Mouse (Mus musculus): ENCODE data around the gene Dock3. TPM values are rescaled to one million over a fixed set of nuclear protein-coding genes. Genes with fewer than 3 reads are reported as not detected.
"Not testable (repeated sequence)": the region's sequence is repeated elsewhere in the genome, so short reads cannot be mapped to it uniquely, and the experiment has no call there.

The Dock3 gene
- polyA plus RNA-seq, 1 experiment from 2014 or later, result 0.60 TPM

DNA sequence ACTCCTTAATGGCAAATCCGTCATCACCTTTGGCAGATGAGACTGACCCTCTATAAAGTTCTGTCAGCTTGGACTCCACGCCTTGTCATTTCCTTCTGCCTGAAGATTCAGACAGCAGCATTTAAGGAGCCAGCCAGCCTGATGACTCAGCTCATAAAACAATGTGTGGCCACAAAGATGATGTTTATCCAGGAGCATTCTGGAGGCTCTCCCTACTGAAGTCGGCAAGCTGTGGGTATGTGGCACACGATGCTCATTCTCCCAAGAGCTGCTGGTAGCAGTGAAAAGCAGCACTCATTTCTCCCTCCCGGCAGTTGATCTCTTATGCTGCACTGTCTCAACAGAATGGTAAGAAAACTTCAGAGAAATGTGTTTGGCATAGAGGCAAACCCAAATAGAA is 3.6 kb upstream of the Dock3 start:
- no peaks in the 10 kb centered on the region for H3K9me3 ChIP-seq (ENCODE audit: control insufficient read depth)
- H3K27ac ChIP-seq (ENCODE audit: low read depth, low read length), result no peak overlapping the region
- H3K4me3 ChIP-seq (ENCODE audit: low read depth, low read length), result no peak overlapping the region
- no peaks in the 10 kb centered on the region for H3K36me3 ChIP-seq (ENCODE audit: control insufficient read depth, insufficient read depth)
- no peaks in the 10 kb centered on the region for H3K4me1 ChIP-seq (replicated peaks; ENCODE audit: control insufficient read depth, insufficient read depth, low read length)
- 35% methylated on average over 5 of the region's 5 CpGs for WGBS
- no peak for ATAC-seq
- no peak overlapping the region for H3K9ac ChIP-seq (ENCODE audit: low read depth, low read length)
- no peak for TF ChIP-seq CTCF (IDR thresholded peaks at IDR 0.05; ENCODE audit: low read depth)
- no peak overlapping the region for H3K4me2 ChIP-seq (replicated peaks; ENCODE audit: low read depth)
- H3K27me3 ChIP-seq (replicated peaks; ENCODE audit: control insufficient read depth, insufficient read depth, low read length), result peaks cover 79% of the 10 kb centered on the region

- Histone ChIP-seq H3K9me3 (ENCODE audit: control insufficient read depth) (no peaks in the 10 kb centered on the region), H3K4me3 (ENCODE audit: low read depth, low read length) (peak overlapping the region; percentile 59), H3K9ac (ENCODE audit: low read depth, low read length) (no peak overlapping the region), H3K36me3 (ENCODE audit: control insufficient read depth, insufficient read depth) (no peaks in the 10 kb centered on the region), H3K4me2 (replicated peaks; ENCODE audit: low read depth) (peak overlapping the region; percentile 95), H3K27ac (ENCODE audit: low read depth, low read length) (no peak overlapping the region), H3K27me3 (replicated peaks; ENCODE audit: control insufficient read depth, insufficient read depth, low read length) (peaks cover 85% of the 10 kb centered on the region), H3K4me1 (replicated peaks; ENCODE audit: control insufficient read depth, insufficient read depth, low read length) (no peaks in the 10 kb centered on the region)
- no peak for TF ChIP-seq CTCF (IDR thresholded peaks at IDR 0.05; ENCODE audit: low read depth)
- WGBS, result 24% methylated on average over 9 of the region's 9 CpGs
- ATAC-seq, result no peak
These were observed 431 bp upstream of the Dock3 start for GRCm38 (mm10) chr9:107232140-107232539.

DNA sequence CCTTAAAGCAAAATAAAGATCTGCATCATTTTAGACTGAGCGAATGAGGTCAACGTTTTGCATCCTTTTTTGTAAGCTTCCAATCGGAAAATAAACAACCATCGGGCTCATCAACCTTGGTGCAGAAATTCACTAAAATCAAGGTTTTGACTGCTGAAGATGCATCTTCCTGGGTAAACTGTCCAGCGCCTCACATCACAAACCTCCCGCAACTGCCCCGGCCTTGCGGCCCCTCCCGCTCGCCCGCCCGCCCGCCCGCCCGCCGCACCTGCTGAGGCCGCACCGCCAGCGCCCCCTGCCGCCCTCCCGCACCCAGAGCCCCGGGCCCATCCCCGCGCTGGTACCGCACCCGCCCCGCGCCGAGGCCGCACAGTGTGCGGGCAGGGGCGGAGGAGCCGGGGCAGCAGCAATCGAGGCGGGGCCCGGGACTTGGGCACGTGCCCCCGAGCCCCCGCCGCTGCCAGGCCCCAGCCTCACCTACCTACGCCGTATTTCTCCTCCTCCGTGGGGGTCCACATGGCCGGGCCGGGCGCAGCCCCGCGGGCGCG is 644 bp downstream of the Dock3 start:
- 4% methylated on average over 42 of the region's 50 CpGs for WGBS
- Histone ChIP-seq H3K27ac (ENCODE audit: low read depth, low read length) (no peak overlapping the region), H3K9me3 (ENCODE audit: control insufficient read depth) (no peaks in the 10 kb centered on the region), H3K4me1 (replicated peaks; ENCODE audit: control insufficient read depth, insufficient read depth, low read length) (no peaks in the 10 kb centered on the region), H3K4me3 (ENCODE audit: low read depth, low read length) (peak overlapping the region; percentile 59), H3K36me3 (ENCODE audit: control insufficient read depth, insufficient read depth) (no peaks in the 10 kb centered on the region), H3K9ac (ENCODE audit: low read depth, low read length) (0 out of 2 replicates have a peak overlapping the region, but pooled peaks have one; percentile 1), H3K27me3 (replicated peaks; ENCODE audit: control insufficient read depth, insufficient read depth, low read length) (peaks cover 84% of the 10 kb centered on the region), H3K4me2 (replicated peaks; ENCODE audit: low read depth) (peak overlapping the region; percentile 95)
- TF ChIP-seq CTCF (IDR thresholded peaks at IDR 0.05; ENCODE audit: low read depth), result peak; percentile 26; the same call in 1 of the 2 replicates
- ATAC-seq, result no peak

GRCm38 (mm10) chr9:107224597-107224996 is 7.1 kb downstream of the Dock3 start:
- peaks cover 23% of the 10 kb centered on the region for H3K27me3 ChIP-seq (replicated peaks; ENCODE audit: control insufficient read depth, insufficient read depth, low read length)
- TF ChIP-seq CTCF (IDR thresholded peaks at IDR 0.05; ENCODE audit: low read depth), result no peak
- H3K9ac ChIP-seq (ENCODE audit: low read depth, low read length), result no peak overlapping the region
- H3K4me1 ChIP-seq (replicated peaks; ENCODE audit: control insufficient read depth, insufficient read depth, low read length), result no peaks in the 10 kb centered on the region
- WGBS, result 74% methylated on average over 1 of the region's 1 CpGs
- no peaks in the 10 kb centered on the region for H3K9me3 ChIP-seq (ENCODE audit: control insufficient read depth)
- no peaks in the 10 kb centered on the region for H3K36me3 ChIP-seq (ENCODE audit: control insufficient read depth, insufficient read depth)
- ATAC-seq, result no peak
- H3K4me3 ChIP-seq (ENCODE audit: low read depth, low read length), result no peak overlapping the region
- no peak overlapping the region for H3K27ac ChIP-seq (ENCODE audit: low read depth, low read length)
- no peak overlapping the region for H3K4me2 ChIP-seq (replicated peaks; ENCODE audit: low read depth)

- not testable (repeated sequence) for H3K27me3 ChIP-seq (replicated peaks; ENCODE audit: control insufficient read depth, insufficient read depth, low read length); H3K4me1 ChIP-seq (replicated peaks; ENCODE audit: control insufficient read depth, insufficient read depth, low read length); H3K9ac ChIP-seq (ENCODE audit: low read depth, low read length); H3K36me3 ChIP-seq (ENCODE audit: control insufficient read depth, insufficient read depth); H3K4me2 ChIP-seq (replicated peaks; ENCODE audit: low read depth); H3K9me3 ChIP-seq (ENCODE audit: control insufficient read depth); H3K4me3 ChIP-seq (ENCODE audit: low read depth, low read length); ATAC-seq; H3K27ac ChIP-seq (ENCODE audit: low read depth, low read length)
- 84% methylated on average over 1 of the region's 1 CpGs for WGBS
These were observed 56.9 kb downstream of the Dock3 start for GRCm38 (mm10) chr9:107174831-107175230.

DNA sequence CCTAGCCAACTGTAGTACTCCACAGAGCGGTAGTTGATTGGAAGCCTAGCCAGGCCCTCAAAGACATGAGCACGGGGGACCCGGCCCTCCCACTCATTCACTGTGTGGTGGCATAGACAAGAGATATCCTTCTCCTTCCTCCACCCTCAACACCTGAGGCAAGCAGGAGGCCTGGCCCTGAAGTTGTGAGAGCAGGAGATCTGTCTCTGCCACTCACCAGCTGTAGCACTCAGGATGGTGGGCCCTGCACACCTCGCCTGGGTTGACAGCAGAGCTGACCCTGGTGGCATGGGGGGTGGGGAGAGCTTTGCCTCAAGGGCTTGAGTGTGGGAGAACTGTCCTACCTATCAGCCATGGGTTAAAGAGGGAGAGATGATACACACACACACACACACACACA is 65.9 kb downstream of the Dock3 start:
- Histone ChIP-seq H3K4me2 (replicated peaks; ENCODE audit: low read depth) (no peak overlapping the region), H3K4me1 (replicated peaks; ENCODE audit: control insufficient read depth, insufficient read depth, low read length) (no peaks in the 10 kb centered on the region), H3K9me3 (ENCODE audit: control insufficient read depth) (no peaks in the 10 kb centered on the region), H3K36me3 (ENCODE audit: control insufficient read depth, insufficient read depth) (no peaks in the 10 kb centered on the region), H3K27ac (ENCODE audit: low read depth, low read length) (no peak overlapping the region), H3K27me3 (replicated peaks; ENCODE audit: control insufficient read depth, insufficient read depth, low read length) (no peaks in the 10 kb centered on the region), H3K4me3 (ENCODE audit: low read depth, low read length) (no peak overlapping the region), H3K9ac (ENCODE audit: low read depth, low read length) (no peak overlapping the region)
- ATAC-seq, result no peak
- no peak for TF ChIP-seq CTCF (IDR thresholded peaks at IDR 0.05; ENCODE audit: low read depth)
- 76% methylated on average over 4 of the region's 4 CpGs for WGBS

DNA sequence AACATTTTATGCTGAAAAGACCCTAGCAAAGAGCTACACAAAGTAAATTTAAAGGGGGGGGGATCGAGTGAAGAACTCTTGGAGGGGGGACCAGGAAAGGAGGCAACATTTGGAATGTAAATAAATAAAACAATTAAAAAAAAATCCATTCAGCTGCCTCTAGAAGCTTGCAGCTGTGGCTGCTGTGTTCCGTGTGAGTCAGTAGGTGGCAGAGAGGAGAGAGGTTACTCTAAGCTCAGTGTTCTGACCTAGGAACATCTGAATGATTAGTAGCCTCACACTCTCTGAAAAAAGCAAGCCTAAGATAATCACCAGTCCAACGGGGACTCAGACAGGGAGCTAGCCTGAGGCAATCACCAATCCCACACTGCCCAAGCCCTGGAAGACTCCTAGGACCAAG is 66.9 kb downstream of the Dock3 start:
- no peak overlapping the region for H3K4me2 ChIP-seq (replicated peaks; ENCODE audit: low read depth)
- H3K4me3 ChIP-seq (ENCODE audit: low read depth, low read length), result no peak overlapping the region
- H3K27me3 ChIP-seq (replicated peaks; ENCODE audit: control insufficient read depth, insufficient read depth, low read length), result no peaks in the 10 kb centered on the region
- 12% methylated on average over 3 of the region's 3 CpGs for WGBS
- peak; percentile 48 for TF ChIP-seq CTCF (IDR thresholded peaks at IDR 0.05; ENCODE audit: low read depth)
- H3K9ac ChIP-seq (ENCODE audit: low read depth, low read length), result no peak overlapping the region
- no peaks in the 10 kb centered on the region for H3K36me3 ChIP-seq (ENCODE audit: control insufficient read depth, insufficient read depth)
- no peaks in the 10 kb centered on the region for H3K4me1 ChIP-seq (replicated peaks; ENCODE audit: control insufficient read depth, insufficient read depth, low read length)
- H3K9me3 ChIP-seq (ENCODE audit: control insufficient read depth), result no peaks in the 10 kb centered on the region
- ATAC-seq, result no peak
- H3K27ac ChIP-seq (ENCODE audit: low read depth, low read length), result no peak overlapping the region

DNA sequence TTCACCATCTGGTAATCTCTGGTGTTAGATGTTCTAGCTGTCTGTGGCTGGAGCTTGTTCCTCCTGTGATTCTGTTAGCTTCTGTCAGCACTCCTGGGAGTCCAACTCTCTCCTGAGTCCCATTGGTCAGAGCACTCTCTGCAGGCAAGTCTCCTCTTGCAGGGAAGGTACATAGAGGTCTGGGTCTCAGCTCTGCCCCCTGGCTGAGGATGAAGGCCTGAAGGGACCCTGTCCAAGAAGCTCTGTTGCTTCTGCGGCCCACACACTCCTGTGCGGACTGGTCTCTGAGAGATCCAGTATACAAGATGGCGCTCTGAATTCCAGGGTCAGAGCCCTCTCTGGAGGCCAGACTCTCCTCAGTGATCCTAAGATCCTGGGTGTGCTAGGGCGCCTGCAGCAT is 75.3 kb downstream of the Dock3 start:
- not testable (repeated sequence) for H3K4me2 ChIP-seq (replicated peaks; ENCODE audit: low read depth)

More for the DNA sequence above, 75.3 kb downstream of the Dock3 start:
- H3K9ac ChIP-seq (ENCODE audit: low read depth, low read length); H3K4me1 ChIP-seq (replicated peaks; ENCODE audit: control insufficient read depth, insufficient read depth, low read length); H3K36me3 ChIP-seq (ENCODE audit: control insufficient read depth, insufficient read depth); H3K27ac ChIP-seq (ENCODE audit: low read depth, low read length); ATAC-seq; H3K27me3 ChIP-seq (replicated peaks; ENCODE audit: control insufficient read depth, insufficient read depth, low read length); H3K4me3 ChIP-seq (ENCODE audit: low read depth, low read length); H3K9me3 ChIP-seq (ENCODE audit: control insufficient read depth): not testable (repeated sequence)
- 84% methylated on average over 4 of the region's 4 CpGs for WGBS

Measured in intestine, postnatal 0 days (tissue).